Mouse (Mus musculus) cerebellum, postnatal 25 days (tissue): ENCODE measurements around the gene Ext2.
A peak's percentile ranks its signal among the peaks of the same experiment; 100 is the strongest.

Source experiments
- DNase-seq, 2 experiments: peaks; one replicate each; pipeline ENCODE4 v3.0.0; 2021; ENCODE audit warnings: mixed read lengths in 2 of 2

Ext2 gene

DNA sequence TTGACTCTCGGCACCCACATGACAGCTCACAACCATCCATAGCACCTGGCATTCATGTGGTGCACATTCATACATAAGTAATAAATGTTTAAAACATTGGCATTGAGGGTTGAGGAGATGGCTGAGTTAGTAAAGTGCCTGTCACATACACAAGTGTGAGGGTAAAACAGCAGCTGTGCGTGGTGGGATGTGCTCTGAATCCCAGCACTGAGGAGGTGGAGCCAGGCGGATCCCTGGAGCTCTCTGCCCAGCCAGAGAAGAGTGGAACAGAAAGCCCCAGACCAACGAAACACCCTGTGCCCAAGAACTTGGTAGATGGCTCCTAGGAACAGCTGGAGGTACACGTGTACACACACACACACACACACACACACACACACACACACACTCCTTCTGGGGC is 156.9 kb downstream of the Ext2 start:
- DNase-seq, result no peak

DNA sequence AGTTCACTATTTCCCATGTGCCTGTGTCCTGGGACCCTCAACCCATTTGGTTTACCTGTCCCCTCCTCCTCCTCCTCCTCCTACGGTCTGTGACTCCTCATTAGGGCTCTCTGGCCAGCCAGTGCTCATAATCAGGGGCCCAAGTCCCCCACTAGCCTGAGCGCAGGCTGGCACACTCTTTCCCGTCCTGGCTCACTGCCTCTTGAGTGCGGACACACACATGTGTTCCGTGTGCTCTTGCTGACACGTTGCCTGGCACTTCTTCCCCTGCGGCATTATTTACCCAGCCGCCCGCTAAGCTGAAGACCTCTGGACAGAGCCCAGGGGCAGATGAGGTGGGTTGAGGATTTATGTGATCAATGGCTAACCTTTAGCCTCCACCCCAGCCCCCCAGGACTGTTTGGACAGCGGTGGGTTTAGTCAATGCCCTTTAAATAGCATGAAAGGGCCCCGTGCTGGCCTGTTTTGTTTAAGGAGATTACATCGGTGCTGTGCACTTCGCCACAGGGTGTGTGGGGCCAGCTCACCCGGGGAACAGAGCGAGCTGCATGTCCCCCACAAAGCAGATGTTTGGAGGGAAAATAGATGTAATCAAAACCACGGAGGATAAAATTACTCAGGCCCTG is 160.0 kb downstream of the Ext2 start:
- no peak for DNase-seq

DNA sequence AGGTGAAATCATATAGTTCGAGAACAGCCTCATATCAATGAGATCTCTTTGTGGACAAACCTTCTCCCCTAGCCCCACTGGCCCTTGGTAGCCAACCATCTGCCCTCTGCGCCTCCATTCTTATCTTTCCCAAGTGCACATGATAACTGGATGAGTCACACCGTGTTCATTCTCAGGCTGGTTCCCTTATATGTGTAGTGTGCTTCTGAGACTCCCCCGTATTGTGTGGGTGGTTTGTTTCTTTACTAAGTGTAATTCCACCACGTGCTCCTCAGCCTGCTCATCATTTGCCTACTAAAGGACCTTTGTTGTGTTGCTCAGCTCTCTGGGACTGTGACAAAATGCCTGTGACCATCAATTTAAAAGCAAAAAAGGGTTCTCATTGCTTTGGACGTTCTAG is 161.3 kb downstream of the Ext2 start:
- DNase-seq, result no peak

DNA sequence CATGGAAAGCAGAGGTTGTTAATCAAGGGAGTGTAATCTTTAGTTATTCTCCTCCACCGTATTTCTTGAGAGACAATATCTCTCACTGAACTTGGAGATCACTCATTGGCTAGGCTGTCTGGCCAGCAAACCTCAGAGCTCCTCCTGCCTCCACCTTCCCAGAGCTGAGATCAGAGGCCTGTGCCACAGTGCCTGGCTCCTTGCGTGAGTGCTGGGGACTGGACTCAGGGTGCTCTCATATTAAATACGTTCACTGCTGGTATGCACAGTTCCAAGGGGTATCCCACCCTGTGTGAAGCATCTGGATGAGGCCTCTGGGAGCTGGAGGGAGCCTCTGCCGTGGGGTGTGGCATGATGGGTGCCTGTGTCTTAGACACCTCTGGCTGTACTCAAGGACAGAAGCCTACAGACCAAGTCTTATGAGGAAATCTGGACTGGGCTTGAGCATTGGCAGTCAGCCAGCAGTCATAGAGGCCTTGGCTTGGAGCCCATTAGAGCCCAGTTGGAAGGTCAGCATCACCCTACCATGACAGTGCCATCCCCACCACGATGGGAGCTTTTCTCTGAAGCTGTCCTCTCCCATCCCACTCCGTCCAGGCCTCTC is 162.6 kb downstream of the Ext2 start:
- DNase-seq, result peak in 1 of 2 experiments; percentile 40

DNA sequence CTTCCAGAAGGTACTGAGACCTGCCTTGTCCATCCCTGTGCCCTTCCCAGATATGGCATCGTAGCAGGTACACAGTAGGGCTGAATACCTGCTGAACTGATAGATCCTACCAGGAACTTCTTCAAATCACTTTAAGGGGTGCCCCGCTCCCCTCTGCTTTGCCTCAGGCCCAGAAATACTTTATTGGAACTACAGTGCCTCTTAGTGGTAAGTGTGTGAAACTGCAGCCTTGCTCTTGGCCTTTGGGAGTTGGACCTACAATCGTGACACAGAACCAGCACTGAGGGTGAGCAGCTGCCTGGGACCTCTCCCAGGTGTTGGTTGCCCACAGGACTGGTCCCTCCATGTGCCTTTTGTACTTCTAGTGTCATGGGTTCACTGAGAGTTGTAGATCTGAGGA is 163.4 kb downstream of the Ext2 start:
- DNase-seq, result peak; percentile 52 to 53

DNA sequence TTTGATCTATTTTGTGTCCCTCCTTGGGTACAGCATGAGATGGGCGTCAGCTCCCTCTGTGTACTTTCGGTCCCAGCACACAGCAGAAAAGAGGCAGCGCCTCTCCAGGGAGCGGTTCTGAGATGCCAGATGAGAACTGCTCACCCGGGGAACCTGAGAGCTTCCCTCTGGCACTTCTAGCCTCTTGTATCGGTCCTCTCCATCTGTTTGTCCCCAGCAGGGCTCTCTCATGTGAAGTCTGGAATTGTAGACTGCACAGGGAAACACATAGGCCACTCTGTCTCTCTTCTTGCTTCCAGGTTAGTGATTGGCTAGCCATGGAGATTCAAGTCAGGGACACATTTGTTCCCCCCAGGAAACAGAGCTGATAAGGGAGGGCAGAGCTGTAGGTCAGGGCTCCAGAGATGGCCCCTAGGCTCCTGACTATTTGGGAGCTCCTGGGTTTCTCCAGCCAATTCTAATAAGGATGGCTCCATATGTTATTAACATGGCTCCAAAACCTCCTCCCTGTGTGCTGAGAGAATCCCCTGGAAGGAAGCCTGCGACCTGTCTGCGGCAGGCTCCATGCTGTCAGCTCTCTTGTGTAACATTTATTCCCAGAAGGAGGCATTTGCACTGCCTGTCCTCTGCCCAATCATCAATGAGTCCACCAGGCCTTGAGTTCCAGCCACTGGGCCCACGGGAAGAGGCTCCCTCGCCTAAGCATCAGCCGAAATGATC is 167.9 kb downstream of the Ext2 start:
- peak; percentile 57 for DNase-seq

DNA sequence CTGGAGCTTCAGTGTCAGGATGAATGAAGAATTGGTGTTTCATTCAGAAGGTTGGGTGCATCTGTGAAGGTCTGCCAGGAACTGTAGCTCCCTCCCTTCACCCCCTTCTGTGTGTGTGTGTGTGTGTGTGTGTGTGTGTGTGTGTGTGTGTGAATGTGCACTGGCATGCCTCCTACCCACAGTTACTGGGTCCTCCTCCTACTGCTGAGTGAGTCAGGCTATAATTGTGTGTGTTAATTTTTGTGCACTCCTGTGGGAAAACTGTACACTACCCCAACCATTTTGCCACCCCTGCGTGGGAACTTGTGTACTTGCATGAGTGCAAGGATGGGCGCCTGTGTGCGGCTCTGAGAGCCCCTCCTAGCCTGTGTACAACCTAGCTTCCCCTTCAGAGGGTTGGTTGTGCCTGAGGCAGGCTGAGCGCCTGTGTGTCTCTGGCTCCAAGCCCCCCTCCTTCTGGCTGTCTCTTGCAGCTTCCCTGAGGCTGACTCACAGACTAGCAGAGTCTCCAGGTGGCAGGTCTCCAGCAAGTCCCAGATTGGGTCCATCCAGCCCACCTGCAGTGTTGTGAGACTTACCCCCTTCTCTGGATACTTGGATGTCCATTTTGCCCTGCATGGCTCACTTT is 173.0 kb downstream of the Ext2 start:
- peak in 1 of 2 experiments; percentile 53 for DNase-seq

DNA sequence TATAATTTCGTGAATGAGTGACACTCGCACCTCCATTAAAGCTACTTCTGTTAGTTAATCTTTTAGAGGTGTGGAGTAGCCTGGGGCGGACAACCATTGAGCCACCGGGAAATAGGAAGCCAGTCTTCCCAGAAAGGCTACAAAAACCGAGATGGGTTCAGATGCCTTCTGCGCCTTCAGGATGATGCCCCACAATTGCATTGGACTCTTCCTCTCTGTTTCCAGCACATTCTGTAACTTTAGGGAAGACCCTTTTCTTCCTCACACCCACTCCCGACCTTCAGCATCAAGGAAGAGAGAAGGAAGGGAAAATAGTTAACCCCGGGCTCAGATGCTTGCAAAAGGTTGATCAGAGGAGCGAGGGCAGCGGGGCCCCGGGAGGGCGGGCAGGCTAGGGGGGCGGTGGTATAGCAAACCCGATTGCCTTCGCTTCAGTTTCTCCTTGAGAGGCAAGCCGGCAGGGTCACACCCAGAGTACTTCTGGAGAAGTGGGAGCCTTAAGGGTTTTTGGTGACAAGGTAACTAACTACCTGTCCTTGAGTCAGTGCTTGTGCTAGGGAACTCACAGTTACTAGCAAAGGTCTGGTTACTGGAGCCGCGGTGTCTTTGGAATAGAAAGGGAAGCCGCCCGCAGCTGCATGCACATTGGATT is 174.3 kb downstream of the Ext2 start:
- DNase-seq, result no peak

DNA sequence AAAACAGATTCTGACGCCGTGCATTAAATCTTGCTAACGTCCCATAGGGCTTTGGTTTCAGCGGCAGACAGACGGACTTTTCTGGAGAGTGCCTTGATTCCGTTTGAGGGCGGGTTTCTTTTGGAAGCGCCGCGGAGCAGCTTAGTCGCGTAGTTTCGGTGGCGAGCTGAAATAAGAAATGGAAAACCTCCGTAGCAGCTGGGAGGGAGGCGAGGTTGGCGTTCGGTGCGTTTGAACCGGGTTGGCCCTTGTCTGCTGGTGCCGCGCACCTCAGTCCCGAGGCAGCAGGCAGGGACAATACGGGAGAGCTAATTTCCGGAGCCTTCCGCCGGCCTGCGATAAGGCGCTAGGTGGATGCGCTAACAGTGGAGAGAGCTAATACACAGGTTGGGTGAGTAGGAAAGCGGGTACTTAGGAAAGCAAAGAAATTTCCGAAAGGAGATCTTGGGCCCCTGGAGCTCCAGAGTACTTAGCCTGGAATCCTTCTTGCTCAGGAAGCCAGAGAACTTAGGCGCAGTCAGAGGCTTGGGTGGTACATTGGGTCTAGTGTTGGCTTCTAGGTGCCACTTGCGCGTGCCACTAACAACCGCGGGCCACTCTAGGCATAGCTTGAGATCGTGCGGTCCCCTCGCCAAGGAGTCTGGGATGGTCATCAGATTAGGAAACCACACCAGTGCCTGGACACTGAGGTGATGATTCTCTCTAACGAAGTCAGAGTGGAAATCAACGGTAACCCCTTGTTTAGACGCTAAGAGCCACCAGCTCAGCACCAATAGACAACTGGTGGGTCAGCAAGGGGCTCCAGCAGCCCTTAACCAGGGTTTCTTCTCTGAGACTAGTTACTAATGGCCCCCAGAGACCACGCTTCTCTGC is 175.1 kb downstream of the Ext2 start:
- DNase-seq, result peak; percentile 43 to 54

DNA sequence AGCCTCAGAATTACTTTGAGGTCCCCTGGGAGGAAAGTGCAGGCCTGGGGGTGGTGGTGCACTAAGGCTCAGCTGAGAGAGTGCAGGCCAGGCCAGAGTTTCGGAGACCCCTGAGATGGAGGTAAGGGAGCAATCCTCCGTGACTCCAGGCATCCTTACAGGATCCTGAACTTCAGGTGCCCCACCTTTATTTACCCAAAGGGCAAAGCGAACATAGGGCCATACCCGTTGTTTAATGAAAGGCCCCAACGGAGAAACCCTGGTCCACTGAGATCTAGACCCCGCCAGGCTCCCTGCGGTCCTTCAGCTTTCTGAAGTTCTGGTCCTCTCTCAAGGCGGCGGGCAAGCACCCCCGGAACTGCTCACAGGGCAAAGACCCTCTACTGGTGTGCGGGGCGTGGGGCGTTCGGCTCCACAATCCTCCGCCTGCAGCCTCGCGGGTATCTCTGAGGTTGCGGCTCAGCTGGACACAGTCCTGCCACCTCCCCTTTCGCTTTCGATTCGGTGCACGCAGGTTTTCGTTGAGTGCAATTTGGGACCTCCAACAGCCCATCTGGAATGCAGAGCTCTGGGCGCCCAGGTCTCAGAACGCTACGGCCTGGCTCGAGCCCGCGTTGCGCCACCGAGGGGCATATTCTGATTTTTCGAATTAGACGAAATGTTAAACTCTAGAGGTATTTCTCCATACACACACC is 176.6 kb downstream of the Ext2 start:
- DNase-seq, result no peak

DNA sequence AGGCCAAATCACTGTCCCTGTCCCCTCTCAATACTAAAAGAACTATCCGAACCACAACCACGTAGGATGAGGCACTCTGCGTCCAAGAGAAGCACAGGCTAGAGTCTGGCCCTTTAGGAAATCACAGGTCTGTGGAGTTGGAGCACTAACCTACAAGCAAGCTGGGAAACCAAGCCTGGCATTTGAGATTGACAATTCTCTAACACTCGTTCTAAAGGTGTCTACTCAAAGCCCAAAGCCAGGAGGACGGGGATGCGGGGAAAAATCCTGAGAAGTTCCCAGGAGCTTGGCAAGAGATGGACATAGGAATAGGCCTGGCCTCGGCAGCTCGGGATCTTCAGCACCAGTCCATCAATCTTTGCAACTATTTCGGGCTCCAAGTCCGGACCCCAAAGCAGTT is 177.2 kb downstream of the Ext2 start:
- DNase-seq, result no peak

DNA sequence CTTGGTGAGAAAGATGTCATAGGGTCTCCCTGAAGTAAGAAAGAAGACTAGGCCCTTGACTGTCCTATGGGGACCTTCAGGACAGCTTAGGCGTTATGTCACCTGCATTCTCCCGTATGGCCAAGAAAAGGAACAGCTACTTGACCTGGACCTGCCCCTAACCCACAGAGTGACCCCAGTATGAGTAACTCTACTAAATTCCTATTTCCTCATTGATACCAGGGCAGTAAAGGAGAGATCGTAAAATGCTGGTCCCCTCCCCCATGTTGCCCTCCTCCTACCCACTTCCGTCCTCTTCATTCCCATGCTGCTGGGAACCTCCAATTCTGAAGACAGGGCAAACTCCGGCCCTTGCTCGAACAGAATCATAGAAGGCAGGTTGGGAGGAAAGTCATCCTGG is 177.6 kb downstream of the Ext2 start:
- no peak for DNase-seq

DNA sequence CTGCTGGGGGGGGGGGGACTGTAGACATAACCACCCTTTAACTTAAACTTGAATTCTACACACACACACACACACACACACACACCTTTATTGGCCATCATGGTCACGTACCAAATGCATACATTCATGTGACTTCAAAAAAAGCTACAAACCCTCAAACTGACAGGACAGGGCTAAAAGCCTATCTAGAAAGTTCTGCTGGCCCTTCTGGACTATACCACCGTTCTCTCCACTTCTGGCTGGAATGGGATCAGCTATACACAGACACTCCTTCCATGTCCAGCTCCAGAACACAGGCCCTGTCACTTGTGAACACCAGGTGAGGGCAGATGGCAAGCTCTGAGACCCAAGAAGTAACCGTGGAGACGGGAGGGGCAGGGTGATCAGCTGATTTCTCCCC is 178.1 kb downstream of the Ext2 start:
- no peak for DNase-seq

DNA sequence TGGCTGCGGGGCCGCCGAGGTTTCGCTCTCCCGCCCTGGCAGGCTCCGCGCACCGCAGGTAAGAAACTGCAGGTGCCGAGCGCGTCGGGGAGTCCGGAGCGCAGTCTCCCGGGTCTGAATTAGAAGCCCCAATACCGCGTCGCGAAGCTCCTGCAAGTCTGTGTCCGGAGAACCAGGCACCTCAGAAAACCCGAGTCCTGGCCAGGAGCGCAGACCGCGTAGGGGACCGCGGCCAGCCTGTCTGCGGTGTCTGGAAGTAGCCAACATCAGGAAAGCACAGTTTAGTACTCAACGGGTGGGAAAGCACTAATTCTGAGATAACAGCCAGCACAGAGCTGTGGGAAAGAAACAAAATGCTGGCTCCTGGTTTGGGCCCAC is 179.0 kb downstream of the Ext2 start:
- DNase-seq, result no peak

DNA sequence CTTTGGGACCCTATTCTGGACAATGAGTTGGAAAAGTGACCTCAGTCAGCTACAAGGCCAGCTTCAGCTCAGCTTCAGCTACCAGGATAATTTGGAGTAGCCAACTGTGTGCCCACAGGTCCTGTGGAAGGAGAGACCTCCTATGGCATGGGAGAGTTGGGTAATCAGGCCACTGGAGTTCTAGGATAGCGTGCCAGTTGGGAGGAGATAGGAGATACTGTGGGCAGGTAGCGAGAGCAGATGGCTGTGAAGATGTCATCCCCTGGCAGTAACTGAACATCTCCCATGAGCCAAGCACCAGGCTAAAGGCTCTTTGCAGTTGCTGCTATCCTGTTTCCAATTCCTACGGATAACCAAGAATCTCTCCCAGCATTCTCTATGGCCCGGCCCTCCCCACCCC is 187.8 kb downstream of the Ext2 start:
- DNase-seq, result peak; percentile 59 to 60

DNA sequence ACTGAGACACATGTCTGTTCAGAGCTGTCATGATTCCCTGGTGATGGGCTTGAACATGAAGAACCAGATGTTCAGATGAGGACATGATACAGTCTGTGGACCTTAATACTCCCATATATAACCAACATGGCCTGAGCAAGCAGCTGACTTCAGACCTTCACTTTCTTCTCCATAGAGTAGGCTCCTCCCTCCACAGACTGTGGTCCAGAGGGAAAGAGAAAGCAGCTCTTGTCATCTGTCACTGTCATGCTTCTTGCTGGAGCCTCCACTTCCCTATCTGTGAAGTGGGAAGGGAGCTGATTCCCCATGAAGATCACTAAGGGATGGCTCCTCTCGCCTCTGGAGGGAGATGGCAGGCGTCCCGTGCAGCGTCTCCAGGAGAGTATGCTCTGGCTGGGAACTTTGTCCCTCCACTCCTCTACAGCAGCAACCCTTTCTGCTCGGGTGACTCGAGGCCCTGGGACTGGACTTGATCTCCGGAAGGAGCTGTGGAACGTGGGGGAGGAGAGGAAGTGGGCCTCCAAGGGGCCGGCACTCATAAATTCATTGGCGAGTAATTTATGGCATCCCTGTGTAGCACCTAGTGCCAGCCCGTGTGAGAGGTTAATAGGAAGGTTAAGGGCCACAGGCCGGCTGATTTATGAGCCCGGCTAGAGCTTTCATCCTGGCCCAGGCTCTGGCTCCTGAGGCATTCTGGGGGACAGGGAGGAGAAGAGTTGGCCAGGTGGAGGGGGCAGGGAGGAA is 197.5 kb downstream of the Ext2 start:
- DNase-seq, result no peak

DNA sequence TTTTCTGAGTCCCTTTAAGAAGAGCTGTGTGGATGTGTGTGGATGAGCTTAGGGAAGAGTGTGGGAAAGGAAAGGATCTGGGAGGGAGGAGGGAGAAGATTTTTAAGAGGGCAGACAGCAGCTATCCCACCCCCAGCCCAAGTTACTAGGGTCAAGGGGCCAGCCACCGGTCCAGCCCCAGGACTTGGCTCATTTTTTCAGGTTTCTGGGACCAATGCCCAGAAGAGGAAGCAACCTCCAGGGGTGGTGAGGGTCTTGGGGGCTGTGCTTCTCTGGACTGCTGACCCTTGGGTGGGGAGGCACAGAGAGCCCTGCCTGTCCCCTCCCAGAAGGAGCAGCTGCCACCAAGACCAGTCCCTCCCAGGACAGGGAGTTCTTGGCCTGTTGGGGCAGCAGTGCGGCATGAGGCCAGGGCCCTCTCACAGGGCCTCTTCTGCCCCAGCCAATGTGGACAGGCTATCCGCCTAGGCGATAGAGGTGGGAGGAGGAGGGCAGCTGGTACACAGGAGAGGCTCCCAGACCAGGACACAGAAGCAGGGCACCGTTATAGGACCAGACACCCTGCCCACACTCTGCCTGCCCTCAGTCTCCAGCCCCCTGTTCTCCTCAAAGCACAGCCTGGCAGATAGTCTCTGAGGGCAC is 203.0 kb downstream of the Ext2 start:
- DNase-seq, result peak; percentile 55 to 57

DNA sequence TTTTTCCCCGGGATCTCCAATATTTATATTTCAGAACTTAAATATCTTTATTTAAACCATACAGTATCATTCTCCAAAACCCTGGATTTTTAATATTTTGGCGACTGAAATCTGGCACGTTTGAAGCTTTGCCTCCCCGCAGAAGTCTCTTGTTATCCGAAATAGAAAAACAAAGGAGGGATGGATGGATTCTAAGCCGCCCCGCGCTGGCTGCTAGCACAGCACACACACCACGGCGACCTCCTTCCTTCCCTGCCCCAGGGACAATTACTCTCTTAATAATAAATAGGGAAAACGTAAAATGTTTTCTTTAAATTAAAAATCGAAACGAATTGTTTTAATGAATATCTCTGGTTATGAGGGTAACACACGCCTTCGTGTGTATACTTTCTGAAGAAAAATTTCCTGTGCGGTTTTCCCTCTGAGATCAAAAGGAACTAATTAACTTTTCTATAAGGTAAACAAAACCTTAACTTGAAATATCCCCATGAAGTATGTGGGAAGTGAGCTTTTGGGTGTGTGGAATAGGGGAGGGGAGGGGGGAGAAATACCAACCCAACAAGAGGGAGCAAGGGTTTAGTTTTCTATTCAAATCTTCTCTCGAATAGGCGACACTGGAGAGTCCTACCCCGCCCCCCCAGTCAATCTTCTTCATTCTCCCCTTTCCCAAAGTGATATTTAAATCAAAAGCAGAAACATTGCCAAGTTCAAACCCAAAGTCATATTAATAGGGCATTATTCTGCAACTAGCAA is 203.7 kb downstream of the Ext2 start:
- DNase-seq, result no peak

DNA sequence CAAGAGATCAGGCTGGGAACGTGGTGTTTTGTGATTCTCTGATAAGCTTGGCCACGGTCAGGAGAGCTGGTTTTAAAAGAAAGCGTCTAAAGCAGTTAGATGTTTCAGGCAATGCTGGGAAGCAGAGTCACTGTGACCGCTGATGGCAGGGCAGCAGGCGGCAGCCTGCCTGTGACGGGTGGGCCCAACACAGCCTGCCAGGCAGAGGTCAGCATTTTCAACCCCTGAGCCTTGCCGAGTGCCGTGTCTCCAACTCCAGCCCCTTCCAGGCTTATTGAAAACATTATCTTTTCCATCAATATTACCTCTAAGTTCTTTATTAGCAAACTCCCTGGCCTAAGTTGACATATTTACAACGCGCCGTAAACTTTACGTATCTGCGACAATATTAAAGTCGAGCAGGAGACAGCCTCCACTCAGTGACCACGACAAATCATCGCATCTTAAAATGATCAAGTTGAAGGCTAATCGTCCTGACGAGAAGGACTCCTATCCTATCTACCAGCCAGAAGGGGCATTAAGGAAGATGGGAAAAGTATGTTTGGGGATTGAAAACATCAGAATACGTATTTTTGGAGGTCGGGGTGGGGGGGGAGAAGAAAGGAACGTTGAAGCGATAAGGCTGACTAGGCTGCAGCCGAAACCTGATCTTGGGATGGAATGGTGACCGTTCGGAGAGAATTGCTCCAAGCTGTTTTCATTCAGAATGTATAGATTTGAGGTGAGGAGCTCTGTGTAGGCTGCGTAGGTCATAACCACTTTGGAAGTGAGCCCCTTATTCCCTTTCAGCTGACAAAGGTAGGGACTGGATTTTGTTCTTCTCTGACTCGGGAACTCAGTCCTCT is 206.3 kb downstream of the Ext2 start:
- no peak for DNase-seq
